Mouse (Mus musculus) CD4-positive, CD25-positive, alpha-beta regulatory T cell, adult 2 months (primary cell): ENCODE measurements at regions not wholly inside any gene's neighbourhood (a gene's known extent, or its start where the extent isn't known, plus 50 kb on each side); places are given as distances from the start of the nearest gene placed in this dataset.

Experiments
- DNase-seq: peaks from one replicate; pipeline ENCODE4 v3.0.0-alpha.2; 2012; ENCODE audit warnings: low read depth, low spot score

GRCm38 (mm10) chr10:9296055-9296454 is 379.0 kb downstream of the Samd5 start:
- DNase-seq = no peak

- DNase-seq = no peak
These were observed 379.7 kb downstream of the Samd5 start for GRCm38 (mm10) chr10:9295269-9295668.

GRCm38 (mm10) chr10:9294620-9295019 is 380.4 kb downstream of the Samd5 start:
- DNase-seq = no peak

GRCm38 (mm10) chr10:9291456-9292146 is 383.4 kb downstream of the Samd5 start:
- DNase-seq = no peak

GRCm38 (mm10) chr10:9272940-9273339 is 387.1 kb upstream of the Sash1 start:
- no peak for DNase-seq

GRCm38 (mm10) chr10:9272243-9272642 is 386.4 kb upstream of the Sash1 start:
- DNase-seq = no peak

- DNase-seq = no peak
These were observed 379.7 kb upstream of the Sash1 start for GRCm38 (mm10) chr10:9265528-9265927.

GRCm38 (mm10) chr10:9264309-9265000 is 378.6 kb upstream of the Sash1 start:
- no peak for DNase-seq

GRCm38 (mm10) chr10:9258705-9259104 is 372.8 kb upstream of the Sash1 start:
- no peak for DNase-seq

GRCm38 (mm10) chr10:9252941-9253217 is 367.0 kb upstream of the Sash1 start:
- no peak for DNase-seq

GRCm38 (mm10) chr10:9252120-9252940 is 366.5 kb upstream of the Sash1 start:
- no peak for DNase-seq

GRCm38 (mm10) chr10:9243281-9243618 is 357.4 kb upstream of the Sash1 start:
- no peak for DNase-seq

- DNase-seq = no peak
These were observed 356.9 kb upstream of the Sash1 start for GRCm38 (mm10) chr10:9242596-9243280.

- DNase-seq = no peak
These were observed 354.1 kb upstream of the Sash1 start for GRCm38 (mm10) chr10:9239956-9240355.

- DNase-seq = no peak
These were observed 345.9 kb upstream of the Sash1 start for GRCm38 (mm10) chr10:9231751-9232150.

GRCm38 (mm10) chr10:9229116-9229515 is 343.2 kb upstream of the Sash1 start:
- no peak for DNase-seq

- no peak for DNase-seq
These were observed 341.5 kb upstream of the Sash1 start for GRCm38 (mm10) chr10:9227361-9227760.

GRCm38 (mm10) chr10:9210646-9211045 is 324.8 kb upstream of the Sash1 start:
- no peak for DNase-seq

GRCm38 (mm10) chr10:9204096-9204495 is 318.2 kb upstream of the Sash1 start:
- no peak for DNase-seq

- DNase-seq = no peak
These were observed 317.5 kb upstream of the Sash1 start for GRCm38 (mm10) chr10:9203323-9203722.

- DNase-seq = no peak
These were observed 317.1 kb upstream of the Sash1 start for GRCm38 (mm10) chr10:9202922-9203321.

GRCm38 (mm10) chr10:9174997-9175396 is 289.1 kb upstream of the Sash1 start:
- DNase-seq = no peak
